Mouse (Mus musculus): ENCODE data around the gene Mum1.

The Mum1 gene

DNA sequence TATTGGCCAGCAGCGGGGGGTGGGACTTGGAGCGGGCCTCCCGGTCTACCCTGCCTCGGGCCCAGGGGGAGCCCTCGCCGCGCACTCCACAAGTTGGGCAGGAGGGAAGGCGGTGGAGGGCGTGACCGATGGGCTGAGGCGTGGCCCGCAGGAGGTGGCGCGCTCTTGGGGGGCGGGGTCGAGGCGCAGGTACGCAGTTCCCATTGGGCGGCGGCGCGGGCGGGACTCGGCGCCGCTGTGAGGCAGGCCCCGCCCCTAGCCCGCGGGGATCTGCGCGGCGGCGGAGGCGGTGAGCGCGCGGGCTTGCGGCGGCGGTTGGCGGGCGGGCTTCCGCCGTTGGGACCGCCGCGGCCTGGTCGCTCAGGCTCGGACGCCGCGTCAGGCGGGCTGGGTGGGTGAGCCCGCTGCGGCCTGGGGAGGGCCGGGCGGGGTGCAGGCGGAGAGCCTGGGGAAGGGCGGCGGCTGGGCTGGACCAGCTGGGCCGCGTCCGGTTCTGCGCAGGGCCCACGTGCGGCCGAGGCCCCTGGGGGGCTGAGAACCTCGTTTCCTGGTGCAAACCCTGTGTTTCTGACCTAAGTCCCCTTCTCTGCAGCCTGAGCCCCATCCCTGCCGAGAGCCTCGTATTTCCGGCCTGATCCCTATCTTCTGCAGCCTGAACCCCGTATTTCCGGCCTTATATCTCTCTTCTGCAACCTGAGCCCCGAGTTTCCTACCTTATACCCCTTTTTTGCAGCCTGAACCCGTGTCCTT is at the start of gene Mum1:
Gene Mum1 (plus strand): TSS at position 19 of the 750 bp plus-strand sequence.
- peak; percentile 95 for DNase-seq (ENCODE audit: low read depth, low spot score)

DNA sequence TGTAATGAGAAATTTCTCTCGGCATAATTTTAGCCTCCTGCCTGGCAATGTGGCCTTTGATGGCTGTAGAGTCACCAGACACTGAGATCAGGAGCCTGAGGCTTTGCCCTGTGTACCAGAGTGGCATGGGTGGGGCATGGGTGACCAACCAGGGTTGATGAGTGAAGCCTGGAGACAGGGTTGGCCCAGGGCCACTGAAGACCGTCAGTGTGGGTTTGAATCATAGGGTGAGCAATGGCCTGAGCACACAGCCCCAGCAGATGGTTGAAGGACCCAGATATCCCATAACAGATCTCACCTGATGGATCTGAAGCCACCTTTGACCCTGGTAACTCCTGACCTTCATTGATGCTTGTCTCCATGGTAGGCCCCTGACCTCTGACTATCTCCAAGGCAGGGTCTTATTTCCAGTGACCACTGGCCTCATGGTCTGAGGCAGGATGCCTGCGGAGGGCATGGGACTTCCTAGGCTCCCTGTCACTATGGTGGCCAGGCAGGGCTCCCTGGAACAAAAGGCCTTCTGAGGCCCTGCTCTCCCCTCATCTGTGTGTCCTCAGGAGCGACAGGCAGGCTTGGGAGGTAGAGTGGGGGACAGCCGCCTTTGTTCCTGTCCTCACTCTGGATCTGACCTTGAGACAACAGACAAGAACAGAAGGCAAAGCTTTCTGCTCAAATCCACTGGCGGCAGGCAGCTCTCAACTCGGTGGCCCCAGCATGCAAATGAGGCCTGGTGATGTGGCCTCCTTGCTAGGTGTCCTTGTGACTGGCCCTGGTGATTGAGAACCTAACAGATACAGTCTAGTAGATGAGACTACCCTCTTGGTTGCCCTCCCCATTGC is 48.6 kb upstream of the Mum1 start:
- no peak for DNase-seq (ENCODE audit: low read depth, low spot score)

DNA sequence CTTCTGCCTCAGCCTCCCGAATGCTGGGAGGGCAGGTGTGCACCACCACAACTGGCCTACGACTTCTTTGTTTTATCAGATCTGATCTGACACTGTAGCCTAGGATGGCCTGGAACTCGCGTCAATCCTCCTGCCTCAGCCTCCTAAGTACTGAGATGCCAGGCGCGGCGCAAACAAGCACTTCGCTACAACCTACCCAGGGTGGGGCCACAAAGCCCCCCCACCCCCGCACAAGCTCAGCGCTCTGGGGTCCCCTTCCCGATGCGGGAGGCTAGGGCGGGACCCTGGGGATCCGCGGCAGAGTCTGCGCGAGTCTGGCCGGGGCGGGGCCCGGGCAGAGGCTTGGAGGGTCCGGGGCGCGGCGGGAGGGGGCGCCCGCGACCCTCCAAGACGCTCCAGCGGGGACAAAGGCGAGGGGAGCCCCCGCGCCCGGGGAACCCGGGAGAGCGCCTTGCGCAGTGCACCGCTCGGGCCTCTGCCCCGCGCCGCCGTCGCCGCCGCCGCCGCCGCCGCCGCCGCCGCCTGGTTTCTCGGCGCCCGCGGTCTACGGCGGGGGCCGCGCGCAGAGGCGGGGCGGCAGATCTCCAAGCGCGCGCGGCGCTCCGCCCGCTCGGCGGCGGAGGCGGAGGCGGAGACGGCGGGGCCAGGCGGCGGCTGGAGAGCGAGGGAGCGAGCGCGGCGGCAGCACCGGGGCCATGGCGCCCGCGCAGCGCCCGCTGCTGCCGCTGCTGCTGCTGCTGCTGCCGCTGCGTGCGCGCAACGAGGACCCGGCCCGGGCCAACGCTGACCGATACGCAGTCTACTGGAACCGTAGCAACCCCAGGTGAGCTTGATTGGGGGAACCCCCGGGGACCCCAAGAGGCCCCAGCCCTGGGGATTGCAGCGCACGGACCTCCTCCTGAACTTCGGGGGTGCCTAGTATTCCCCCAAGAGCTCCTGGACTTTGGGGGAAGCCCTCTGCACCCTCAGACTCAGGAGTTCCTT is 46.9 kb upstream of the Mum1 start, which contains the start of gene Efna2:
Gene Efna2 (plus strand): TSS at position 415 of the 984 bp plus-strand sequence.
- DNase-seq (ENCODE audit: low read depth, low spot score): no peak

DNA sequence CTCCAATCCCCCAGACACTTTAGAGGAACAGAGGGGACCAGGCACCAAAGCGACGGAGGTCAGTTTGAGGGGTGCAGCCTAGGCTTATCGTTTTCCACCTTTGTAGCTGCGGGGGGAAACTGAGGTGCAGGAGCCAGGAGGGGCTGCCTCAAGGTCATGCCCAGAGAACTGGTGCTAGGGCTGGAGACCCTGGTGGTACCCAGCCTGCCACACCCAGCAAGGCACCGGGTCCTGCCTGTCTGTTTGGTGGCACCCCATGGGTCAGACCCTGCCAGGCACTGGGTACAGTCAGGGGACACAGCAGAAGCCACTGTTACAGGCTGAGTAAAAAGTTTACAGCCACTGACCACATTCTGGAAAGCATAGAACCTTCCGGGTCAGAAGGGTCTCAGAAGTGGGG is 45.9 kb upstream of the Mum1 start:
- no peak for DNase-seq (ENCODE audit: low read depth, low spot score)

DNA sequence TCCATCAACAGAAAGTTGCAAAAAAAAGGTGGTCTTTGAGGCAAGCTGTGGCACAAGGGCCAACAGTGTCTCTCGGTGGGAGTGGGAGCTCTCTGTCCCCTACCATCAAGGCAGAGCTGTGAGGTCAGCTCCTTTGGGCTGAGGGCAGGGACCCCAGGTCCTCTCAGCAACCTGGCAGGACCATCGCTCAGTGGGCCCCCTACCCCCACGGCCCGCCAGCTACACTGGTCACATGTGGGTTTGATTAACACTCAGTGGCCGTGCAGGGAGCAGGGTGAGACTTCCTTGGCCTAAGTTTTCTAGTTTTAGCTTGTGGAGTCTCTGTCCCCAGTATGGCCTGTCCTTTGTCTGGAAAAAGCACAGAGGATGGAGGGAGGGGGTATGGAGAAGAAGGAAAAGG is 45.4 kb upstream of the Mum1 start:
- no peak for DNase-seq (ENCODE audit: low read depth, low spot score)

DNA sequence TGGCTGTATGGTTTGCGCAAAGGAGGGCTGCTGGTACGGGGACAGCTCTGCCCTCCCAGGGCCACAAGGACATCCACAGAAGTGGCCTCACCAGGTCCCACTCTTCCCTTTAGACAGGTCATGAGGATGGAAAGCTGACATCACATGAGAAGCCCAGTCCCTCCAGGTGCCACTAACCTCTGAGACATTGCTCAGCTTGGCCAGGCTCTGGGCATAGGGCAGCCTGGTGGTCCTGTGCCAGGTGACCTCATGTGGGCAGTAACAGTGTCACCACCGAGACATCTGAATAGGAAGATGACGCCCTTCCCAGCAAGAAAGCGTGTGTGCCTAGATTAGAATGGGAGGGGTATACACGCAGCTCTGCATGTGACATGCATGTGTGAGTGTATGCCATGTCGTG is 43.7 kb upstream of the Mum1 start:
- DNase-seq (ENCODE audit: low read depth, low spot score): no peak

DNA sequence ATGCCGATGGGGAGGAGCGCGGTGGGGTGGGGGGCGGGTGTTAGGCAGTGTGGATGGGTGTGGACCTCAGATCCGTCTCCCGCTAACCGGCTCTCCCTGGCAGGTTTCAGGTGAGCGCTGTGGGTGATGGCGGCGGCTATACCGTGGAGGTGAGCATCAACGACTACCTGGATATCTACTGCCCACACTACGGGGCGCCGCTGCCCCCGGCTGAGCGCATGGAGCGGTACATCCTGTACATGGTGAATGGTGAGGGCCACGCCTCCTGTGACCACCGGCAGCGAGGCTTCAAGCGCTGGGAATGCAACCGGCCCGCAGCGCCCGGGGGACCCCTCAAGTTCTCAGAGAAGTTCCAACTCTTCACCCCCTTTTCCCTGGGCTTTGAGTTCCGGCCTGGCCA is 39.6 kb upstream of the Mum1 start:
- DNase-seq (ENCODE audit: low read depth, low spot score): no peak

DNA sequence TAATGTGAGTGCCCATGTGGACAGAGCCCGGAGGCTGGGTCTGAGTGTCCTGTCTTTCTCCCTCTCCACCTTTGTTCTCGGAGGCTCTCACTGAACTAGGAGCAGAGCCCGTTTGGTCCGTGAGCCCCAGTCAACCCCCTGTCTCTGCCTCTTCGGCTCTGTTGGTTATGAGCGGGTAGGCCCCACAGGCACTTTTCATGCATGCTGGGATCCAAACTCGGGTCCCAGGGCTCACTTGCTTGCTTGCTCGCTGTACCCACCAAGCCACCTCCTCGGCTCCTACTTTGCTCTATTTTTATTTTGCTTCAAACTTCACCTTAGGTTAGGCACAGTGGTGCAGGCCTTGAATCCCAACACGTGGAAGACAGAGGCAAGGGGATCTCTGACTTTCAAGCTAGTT is 38.5 kb upstream of the Mum1 start:
- no peak for DNase-seq (ENCODE audit: low read depth, low spot score)

DNA sequence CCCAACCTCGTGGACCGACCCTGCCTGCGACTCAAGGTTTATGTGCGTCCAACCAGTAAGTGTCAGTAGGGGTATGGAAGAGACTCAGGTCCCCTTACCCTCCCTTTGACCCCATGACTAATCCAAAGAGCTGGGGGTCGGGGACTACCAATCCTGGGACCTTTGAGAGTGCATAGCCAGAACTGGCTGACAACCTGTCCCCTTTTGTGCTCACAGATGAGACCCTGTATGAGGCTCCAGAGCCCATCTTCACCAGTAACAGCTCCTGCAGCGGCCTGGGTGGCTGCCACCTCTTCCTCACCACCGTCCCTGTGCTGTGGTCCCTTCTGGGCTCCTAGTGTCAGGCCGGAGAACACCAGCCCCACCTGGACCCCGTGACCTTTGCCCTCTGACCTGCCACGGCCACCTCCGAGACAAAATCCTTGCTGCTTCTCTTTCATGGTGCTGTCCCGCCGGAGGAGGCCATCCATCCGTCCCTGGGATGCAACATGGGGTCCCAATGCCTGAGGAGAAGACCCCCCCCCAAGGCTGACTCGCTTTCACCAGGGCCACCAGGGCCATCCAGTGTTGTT is 37.7 kb upstream of the Mum1 start:
- no peak for DNase-seq (ENCODE audit: low read depth, low spot score)

DNA sequence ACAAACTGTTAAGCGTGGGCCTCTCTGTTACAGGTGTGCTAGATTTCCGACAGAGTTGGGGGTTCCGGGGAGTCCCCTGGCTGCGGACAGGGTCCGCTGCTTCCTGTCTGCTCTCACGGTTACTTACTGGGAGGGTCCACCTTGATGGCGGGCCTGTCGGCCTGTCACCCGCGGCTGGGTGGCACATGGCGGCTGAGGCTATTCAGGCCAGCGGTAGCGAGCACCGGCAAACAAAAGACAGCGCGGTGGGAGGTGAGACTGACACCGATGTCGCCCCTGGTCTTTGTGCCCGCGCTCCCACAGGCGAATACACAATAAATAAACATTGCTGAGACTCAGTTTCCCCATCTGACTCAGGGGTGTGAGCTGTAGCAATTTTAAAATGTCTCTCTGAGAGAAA is 36.2 kb upstream of the Mum1 start:
- no peak for DNase-seq (ENCODE audit: low read depth, low spot score)

DNA sequence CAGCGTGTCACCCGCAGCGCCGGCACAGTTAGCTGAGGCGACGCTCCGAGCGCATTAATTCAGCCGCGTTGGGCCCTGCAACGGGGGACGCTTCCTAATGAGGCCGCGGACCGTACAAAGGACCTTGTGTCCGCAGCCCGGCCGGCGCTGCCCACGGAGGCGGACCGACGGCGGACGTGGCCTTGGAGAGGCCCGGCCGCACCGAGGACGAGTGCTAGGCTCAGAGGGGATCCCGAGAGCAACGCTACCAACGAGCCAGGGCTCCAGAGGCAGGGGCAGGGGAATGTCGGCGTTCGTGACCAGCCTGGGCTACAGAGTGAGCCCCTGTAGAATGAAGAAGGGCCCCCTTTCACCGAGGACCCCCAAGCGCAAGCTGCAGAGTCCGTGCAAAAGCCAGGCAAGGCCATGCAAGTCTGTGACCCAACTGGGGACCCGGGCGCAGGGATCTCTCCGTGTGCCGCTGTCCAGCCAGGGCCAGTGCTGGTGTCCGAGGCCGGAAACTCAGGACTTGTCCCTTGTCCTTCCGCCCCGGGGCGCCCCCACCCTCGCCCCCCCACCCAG is 35.7 kb upstream of the Mum1 start:
- DNase-seq (ENCODE audit: low read depth, low spot score): no peak

DNA sequence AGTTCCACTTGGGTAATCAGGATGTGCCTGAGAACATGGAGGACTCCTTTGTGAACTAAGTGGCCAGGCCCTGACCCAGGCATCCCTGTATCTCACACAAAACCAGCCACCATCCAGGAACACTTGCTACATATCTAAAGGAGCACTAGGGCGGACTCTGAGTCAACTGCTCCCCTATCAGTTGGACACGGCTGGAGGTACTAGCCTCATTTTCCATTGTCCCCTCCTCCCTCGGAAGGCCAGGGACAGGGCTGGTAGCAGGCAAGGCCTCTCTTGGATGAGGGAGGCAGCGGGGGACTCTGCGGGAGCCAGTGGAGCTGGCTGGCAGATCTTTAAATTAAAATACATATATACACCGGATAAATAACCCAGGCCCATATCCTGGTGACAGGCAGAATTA is 32.3 kb upstream of the Mum1 start:
- no peak for DNase-seq (ENCODE audit: low read depth, low spot score)

DNA sequence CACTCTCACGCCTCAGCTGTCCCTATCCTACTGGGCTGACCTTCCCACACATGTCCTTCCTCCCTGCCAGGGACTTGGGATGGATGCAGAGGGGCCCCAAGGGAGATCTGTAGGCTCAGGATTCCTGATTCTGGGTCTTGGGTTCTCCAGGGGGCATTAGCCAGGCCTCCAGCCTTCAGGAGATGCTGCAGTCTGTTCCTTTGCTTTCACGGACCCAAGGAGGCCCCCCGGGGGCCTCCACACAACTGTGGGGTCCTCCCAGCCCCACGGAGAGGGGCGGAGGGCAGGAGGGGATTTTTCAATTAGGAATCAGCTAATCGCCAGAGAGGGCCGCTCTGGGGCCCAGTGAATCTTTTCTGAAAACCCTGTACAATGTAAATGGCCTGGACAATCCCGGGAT is 31.8 kb upstream of the Mum1 start:
- no peak for DNase-seq (ENCODE audit: low read depth, low spot score)

DNA sequence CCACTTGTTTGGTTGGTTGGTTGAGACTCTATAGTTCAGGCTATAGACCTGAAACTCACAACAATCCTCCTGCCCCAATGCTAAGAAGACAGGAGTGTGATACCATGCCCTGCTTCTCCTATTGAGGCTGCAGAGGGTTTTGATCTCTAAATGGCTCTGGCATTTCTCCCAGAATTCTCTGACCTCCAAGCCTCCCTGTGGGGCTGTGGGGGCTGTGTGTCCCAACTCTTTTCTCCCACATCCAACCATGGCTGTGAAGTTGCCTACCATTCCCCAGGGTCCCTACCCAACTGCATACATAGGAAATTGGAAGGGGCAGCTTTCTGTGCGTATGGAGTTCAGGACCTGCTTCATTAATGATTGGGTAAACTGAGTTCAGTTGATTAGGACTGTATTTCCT is 30.1 kb upstream of the Mum1 start:
- no peak for DNase-seq (ENCODE audit: low read depth, low spot score)

DNA sequence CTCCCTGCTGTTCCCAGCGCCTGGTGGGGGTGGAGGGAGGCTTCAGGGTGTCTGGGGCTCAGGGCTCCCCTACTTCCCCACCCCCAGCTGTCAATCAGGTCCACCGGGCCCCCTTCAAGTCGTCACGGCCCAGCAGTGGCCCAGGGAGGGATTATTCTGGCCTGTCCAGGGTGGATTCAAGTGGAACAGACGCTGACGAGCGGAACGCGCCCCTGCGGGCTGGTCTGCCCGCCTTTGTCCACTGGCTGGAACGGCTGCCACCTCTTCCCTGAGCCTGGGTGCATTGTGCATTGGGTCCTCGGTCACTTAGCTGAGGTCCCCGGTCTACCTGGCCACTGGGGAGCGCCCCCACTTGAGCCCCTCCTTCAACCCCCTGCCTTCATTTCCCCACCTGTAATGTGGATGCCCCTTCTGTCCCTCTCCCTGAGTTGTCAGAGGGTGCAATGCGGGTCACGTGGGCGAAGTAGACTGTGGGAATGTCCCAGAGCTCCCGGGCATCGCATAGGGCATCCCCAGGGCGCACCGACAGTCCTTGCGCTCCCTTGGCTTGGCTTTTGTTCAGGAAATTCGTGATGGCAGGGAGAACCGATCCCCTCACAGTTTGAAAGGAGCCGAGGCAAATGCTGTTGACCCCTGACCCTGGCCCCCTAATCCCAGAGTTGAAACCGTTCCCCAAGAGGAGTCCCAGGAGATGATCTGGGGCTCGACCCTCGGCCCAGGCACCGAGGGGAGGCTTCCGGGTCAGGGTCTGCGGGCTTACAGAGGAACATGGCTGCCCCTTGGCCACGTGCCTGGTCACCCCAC is 29.3 kb upstream of the Mum1 start:
- no peak for DNase-seq (ENCODE audit: low read depth, low spot score)

DNA sequence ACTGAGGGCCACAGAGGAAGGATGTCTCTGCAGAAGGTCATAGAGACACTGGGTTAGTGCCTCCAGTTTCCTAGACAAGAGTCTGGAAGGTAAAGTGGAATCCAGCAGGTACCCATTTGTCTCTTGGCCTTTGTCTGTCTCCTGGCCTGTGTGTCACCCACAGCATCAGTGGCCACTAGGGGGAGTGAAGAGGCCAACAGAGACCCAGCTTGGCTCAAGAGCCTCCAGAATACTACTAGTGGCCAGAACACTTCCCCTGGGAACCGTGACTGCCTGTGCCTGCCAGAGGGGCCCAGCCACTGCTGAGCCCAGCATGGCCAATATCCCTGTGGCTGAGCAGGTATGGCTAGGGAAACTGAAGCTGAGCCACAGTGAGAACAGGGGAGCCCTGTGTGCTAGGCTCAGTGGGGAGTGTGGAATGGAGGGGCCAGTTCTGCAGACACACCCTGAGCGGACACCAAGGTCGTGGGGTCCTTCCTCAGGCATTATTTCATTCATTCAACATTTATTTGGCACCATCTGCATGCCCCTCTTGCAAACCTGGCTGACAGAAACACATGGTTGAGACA is 26.7 kb upstream of the Mum1 start:
- peak; percentile 55 for DNase-seq (ENCODE audit: low read depth, low spot score)

DNA sequence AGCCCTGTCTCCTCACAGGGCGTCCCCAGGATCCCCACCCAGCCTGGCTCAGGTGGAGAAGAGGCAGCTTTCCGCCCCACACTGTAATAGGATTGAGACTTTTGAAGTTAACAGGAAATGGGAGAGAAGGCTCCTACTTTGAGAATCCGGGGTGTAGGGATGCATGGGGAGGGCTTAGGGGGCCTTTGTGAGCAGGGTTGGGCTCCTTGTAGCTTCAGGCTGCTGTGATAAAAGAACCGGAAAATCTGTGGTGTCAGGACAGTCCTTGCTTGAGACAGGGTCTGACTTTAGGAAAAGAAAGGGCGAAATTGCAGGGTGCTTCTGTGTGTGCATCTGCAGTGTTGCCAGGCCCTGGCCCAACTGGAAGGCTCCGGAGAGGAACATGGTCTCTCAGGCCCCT is 25.7 kb upstream of the Mum1 start:
- no peak for DNase-seq (ENCODE audit: low read depth, low spot score)

DNA sequence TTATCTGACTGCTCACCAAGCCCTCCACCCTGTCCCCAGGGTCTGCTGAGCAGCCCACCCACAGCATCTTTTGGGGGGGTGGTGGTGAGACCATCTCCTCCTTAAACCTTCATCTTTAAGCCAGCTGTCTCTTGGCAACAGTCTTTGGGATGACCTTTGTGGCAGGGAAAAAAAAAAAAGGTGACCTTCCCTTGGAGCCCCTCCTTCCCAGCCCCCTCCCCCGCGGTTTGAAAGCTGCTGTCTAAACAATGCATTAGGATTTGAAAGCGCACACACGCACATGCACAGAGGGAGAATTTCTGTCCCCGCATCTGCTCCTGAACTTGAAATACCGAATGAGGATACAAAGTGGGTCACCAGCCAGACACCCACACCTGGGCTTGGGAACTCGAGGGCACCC is 22.2 kb upstream of the Mum1 start:
- DNase-seq (ENCODE audit: low read depth, low spot score): no peak

DNA sequence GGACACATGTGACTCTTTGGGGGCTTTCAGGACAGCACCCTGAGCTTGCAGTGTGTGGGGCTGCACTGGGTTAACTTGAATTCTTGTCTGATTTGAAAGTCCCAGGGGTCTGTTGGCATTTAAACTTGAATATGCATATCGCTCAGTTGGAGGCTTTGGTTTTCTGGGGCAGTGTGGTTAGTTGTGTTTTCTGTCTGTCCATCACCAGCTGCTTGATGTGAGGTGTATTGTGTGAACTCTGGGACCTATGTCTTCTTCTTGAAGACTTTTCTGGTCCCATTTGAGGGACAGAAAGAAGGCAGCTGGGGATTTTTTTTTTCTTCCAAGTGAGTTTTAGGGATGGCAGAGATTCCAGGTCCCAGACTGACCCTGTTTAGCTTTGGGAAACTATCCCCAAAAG is 19.0 kb upstream of the Mum1 start:
- DNase-seq (ENCODE audit: low read depth, low spot score): no peak

DNA sequence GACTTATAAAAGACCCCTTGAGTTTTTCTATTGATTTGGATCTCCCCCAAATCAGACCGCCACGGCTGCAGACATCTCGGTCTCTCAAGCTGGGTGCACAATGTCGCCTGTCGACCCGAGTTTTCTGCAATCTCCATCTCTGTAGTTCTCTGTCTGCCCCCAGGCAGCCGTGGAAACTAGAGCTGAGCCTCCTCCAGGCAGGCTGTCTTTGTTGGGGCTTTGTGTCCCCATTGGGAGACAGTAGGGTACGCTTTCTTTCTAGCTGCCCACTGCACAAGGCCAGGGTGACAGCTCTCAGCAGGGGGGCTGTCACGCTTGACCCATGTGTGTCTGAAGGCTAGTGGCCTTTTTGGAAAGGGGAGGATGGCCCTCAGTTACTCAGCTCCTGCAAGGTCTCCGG is 18.6 kb upstream of the Mum1 start:
- no peak for DNase-seq (ENCODE audit: low read depth, low spot score)

Data from c-Kit-negative CD71-positive TER-119-positive erythroid progenitor cells, embryonic 14.5 days (primary cell).